Mouse (Mus musculus) embryonic fibroblast, embryonic 13.5 days (primary cell): ENCODE data around the gene Otol1.

Experiments
- CTCF ChIP-seq: IDR thresholded peaks from 2 replicates; pipeline ENCODE4 v1.5.1; 2011; ENCODE audit warnings: mild to moderate bottlenecking, control low read depth, low read length, moderate library complexity, borderline replicate concordance; ENCODE audit not compliant: insufficient read depth
- POLR2A ChIP-seq: IDR thresholded peaks from 2 replicates; pipeline ENCODE4 v1.6.1; 2011; ENCODE audit warnings: low read depth, mild to moderate bottlenecking, control low read depth, low read length, moderate library complexity

GRCm38 (mm10) chr3:69971482-69972097, 35.8 kb upstream of the Otol1 start:
- TF ChIP-seq CTCF: no peak
- no peak for TF ChIP-seq POLR2A
